Mouse (Mus musculus) bone marrow macrophage, adult 2 months (primary cell): ENCODE measurements around the gene Tut4.

Experiments
- CTCF ChIP-seq: IDR thresholded peaks from 2 replicates; pipeline ENCODE4 v1.5.1; 2012; ENCODE audit warnings: low read depth, mild to moderate bottlenecking, low read length, moderate library complexity
- POLR2A ChIP-seq: IDR thresholded peaks from 2 replicates; pipeline ENCODE4 v1.6.1; 2012; ENCODE audit warnings: mild to moderate bottlenecking, low read depth, low read length, borderline replicate concordance

- TF ChIP-seq POLR2A = no peak
- no peak for TF ChIP-seq CTCF
These were observed 23.0 kb upstream of the Tut4 start for GRCm38 (mm10) chr4:108436225-108436624.
